Mouse (Mus musculus) heart, postnatal 0 days (tissue): ENCODE measurements around the gene BC048562. TPM values are rescaled to one million over a fixed set of nuclear protein-coding genes. Genes with fewer than 3 reads are reported as not detected.
A peak's percentile ranks its signal among the peaks of the same experiment; 100 is the strongest.

Experiments used
- ATAC-seq: fragments of 200-750 bp; cut with Nextera tagmentation; 2 replicates; pipeline ENCODE4 v1.8.0; 2017; ENCODE audit warnings: low read depth, moderate number of reproducible peaks, moderate library complexity; ENCODE audit not compliant: insufficient read depth
- DNase-seq: peaks from one replicate; pipeline ENCODE4 v3.0.0-alpha.2; 2016; ENCODE audit warnings: low spot score
- H3K27ac ChIP-seq: fragments of 300-500 bp; sonication (generic); 2 replicates; pipeline ENCODE4 v1.5.1; 2014; ENCODE audit warnings: low read depth, mild to moderate bottlenecking
- H3K27me3 ChIP-seq: fragments of 300-500 bp; sonication (generic); 2 replicates; pipeline ENCODE4 v1.6.1; 2014; ENCODE audit warnings: low read length, mixed read lengths; ENCODE audit not compliant: control insufficient read depth, insufficient read depth
- H3K36me3 ChIP-seq: fragments of 300-500 bp; sonication (generic); replicated peaks from 2 replicates; pipeline ENCODE4 v1.6.1; 2014; ENCODE audit warnings: low read length, mixed read lengths; ENCODE audit not compliant: control insufficient read depth, insufficient read depth
- H3K4me1 ChIP-seq: fragments of 300-500 bp; sonication (generic); 2 replicates; pipeline ENCODE4 v1.6.1; 2014; ENCODE audit warnings: antibody characterized with exemption; ENCODE audit not compliant: control insufficient read depth, insufficient read depth
- H3K4me2 ChIP-seq: fragments of 300-500 bp; sonication (generic); 2 replicates; pipeline ENCODE4 v1.6.1; 2014; ENCODE audit warnings: low read depth, mild to moderate bottlenecking, low read length, moderate library complexity
- H3K4me3 ChIP-seq: fragments of 300-500 bp; sonication (generic); 2 replicates; pipeline ENCODE4 v1.5.1; 2014; ENCODE audit warnings: low read depth, low read length
- H3K9ac ChIP-seq: fragments of 300-500 bp; sonication (generic); replicated peaks from 2 replicates; pipeline ENCODE4 v1.6.1; 2014; ENCODE audit warnings: low read depth, low read length, mixed read lengths
- H3K9me3 ChIP-seq: fragments of 300-500 bp; sonication (generic); replicated peaks from 2 replicates; pipeline ENCODE4 v1.6.1; 2016; ENCODE audit warnings: low read length; ENCODE audit not compliant: control insufficient read depth
- CTCF ChIP-seq: IDR thresholded peaks from 2 replicates; pipeline ENCODE4 v1.5.1; 2016; ENCODE audit warnings: antibody characterized with exemption, control low read depth, low read depth
- EP300 ChIP-seq: IDR thresholded peaks from 2 replicates; pipeline ENCODE4 v1.6.1; 2016; ENCODE audit warnings: antibody characterized with exemption, low read depth
- WGBS: fragments of 180-500 bp; shearing (Covaris S2); extraction: QIAGEN DNeasy Blood & Tissue Kit; methylation state at CpG from one replicate; pipeline ENCODE4 v1.1.7; 2014; 5-methylcytosine and 5-hydroxymethylcytosine counted together
- polyA plus RNA-seq: library from polyadenylated mRNA; unstranded; fragments of >200 nt; fragmentation: Nextera tagmentation; extraction: Ambion mirVana; gene quantifications from 2 replicates; pipeline ENCODE4 v1.2.1, GENCODE M21; 2015
- total RNA-seq: library from RNA; depleted of rRNA; stranded (reverse); fragments of >200 nt; gene quantifications from 2 replicates; pipeline ENCODE4 v1.2.3, GENCODE M21; 2014; ENCODE audit warnings: low replicate concordance

Gene BC048562
- total and polyA plus RNA-seq, 2 experiments from 2014 or later, result not detected

DNA sequence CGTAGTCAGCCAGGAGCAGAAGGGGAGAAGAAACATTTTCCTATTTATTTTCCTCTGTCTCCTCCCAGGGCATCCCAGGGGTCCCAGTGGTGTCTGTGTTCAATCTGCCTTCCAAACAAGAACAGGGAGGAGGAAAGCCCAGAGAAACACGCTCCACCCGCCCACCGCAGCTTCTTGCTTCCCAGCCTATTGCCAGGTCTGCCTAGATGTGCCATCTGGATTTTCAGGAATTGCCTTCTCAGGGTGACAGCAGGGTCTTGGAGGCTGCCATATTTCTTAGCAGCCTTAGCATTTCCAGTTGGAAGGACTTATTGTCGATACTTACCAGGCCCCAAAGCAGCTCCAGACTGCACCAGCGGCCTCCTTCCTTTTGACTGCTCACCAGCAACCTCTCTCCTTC lies 2.9 kb downstream of the BC048562 start:
- ATAC-seq (no peak), DNase-seq (no peak)
- no peak overlapping the region for H3K4me2 ChIP-seq
- H3K27ac ChIP-seq, result no peak overlapping the region
- TF ChIP-seq EP300 (no peak), CTCF (no peak)
- H3K9ac ChIP-seq, result no peak overlapping the region
- no peaks in the 10 kb centered on the region for H3K36me3 ChIP-seq
- no peaks in the 10 kb centered on the region for H3K27me3 ChIP-seq
- H3K4me3 ChIP-seq, result no peak overlapping the region
- 0 out of 2 replicates have a peak, but pooled peaks cover 3% of the 10 kb centered on the region for H3K9me3 ChIP-seq
- 87% methylated on average over 6 of the region's 6 CpGs for WGBS
- H3K4me1 ChIP-seq, result peaks cover 19% of the 10 kb centered on the region; the same call in 1 of the 2 replicates

DNA sequence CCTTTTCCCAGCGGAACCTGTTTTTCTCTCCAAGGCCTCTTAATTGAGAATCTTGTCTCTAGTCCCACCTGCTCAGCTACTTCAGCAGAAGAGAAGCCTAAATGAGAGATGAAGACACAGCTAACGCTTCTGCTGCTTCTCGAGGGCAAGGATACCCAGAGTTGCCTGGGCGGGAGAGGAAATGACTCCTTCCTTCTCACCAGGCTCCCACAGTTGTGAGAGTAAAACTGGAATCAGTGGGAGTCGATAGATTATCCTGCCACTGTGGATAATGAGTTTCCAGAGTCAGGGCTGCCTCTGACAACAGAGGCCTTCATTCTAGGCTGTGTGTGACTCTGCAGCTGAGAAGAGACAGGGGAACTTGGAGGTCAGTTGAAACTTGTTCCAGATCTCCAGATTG lies 4.2 kb downstream of the BC048562 start:
- no peak for DNase-seq
- peak overlapping the region; percentile 37; the same call in 1 of the 2 replicates for H3K27ac ChIP-seq
- 62% methylated on average over 5 of the region's 5 CpGs for WGBS

DNA sequence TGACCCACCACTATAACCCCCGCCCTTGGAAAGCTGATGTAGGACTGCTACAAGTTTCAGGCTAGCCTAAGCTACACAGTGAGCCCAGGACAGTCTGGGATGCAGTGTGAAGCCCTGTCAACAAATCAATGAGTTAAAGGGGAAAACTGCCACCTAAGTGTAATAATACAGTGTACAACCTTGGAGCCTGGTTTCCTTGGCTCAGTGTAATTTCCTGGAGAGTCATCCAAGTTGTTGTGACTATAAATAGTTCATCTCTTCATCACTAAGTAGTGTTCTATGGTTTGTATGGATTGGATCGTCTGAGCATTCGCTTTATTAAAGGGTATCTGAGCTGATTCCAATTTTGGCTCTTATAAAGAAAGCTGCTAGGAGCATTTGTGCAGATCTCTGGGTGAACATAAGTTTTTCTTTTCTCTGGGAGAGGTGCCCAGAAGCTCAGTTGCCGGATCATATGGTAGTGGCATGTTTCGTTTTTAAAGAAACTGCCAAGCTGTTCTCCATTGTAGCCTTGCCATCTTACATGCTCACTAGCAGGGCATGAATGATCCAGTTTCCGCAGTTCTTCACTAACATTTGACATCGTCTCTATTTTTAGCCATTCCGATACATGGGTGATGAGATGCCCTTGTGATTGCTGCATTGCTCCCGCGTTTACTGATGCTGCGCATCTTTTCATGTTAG lies 5.1 kb downstream of the BC048562 start:
- H3K9ac ChIP-seq, result no peak overlapping the region
- no peaks in the 10 kb centered on the region for H3K9me3 ChIP-seq
- TF ChIP-seq CTCF (no peak), EP300 (no peak)
- H3K4me3 ChIP-seq, result 0 out of 2 replicates have a peak overlapping the region, but pooled peaks have one; percentile 0
- ATAC-seq (peak; percentile 60), DNase-seq (peak; percentile 75)
- H3K4me2 ChIP-seq, result peak overlapping the region; percentile 37
- no peaks in the 10 kb centered on the region for H3K27me3 ChIP-seq
- H3K27ac ChIP-seq, result peak overlapping the region; percentile 37
- H3K36me3 ChIP-seq, result no peaks in the 10 kb centered on the region
- 34% methylated on average over 11 of the region's 11 CpGs for WGBS
- H3K4me1 ChIP-seq, result peaks cover 24% of the 10 kb centered on the region; the same call in 1 of the 2 replicates

More for the DNA sequence above, 4.2 kb downstream of the BC048562 start:
- no peaks in the 10 kb centered on the region for H3K36me3 ChIP-seq
- H3K27me3 ChIP-seq, result no peaks in the 10 kb centered on the region
- TF ChIP-seq CTCF (no peak), EP300 (no peak)
- H3K4me3 ChIP-seq, result no peak overlapping the region
- ATAC-seq, result no peak
- H3K4me2 ChIP-seq, result no peak overlapping the region
- no peak overlapping the region for H3K9ac ChIP-seq
- H3K9me3 ChIP-seq, result 0 out of 2 replicates have a peak, but pooled peaks cover 2% of the 10 kb centered on the region
- H3K4me1 ChIP-seq, result peaks cover 22% of the 10 kb centered on the region; the same call in 1 of the 2 replicates

DNA sequence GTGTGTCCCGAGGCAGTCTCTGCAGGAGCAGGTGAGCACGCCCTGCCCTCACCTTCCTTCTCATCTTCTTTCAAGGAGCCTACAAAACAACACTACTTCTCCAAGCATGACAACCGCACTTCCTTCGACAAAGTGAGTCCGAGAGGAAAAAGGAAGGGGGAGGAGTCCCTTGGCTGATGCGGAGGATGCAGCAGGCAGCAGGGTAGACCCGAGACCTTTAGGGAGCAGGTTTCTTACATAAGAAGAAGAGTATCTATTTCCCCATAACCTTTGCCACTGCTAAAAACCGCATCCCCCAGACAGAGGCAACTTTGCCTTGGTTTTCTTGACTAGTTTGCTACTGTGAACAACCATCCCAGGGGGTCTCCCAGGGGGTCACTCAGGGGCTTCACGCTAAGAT lies 8.8 kb downstream of the BC048562 start:
- Histone ChIP-seq H3K9me3 (no peaks in the 10 kb centered on the region), H3K36me3 (peaks cover 12% of the 10 kb centered on the region), H3K4me2 (no peak overlapping the region), H3K9ac (no peak overlapping the region), H3K4me3 (no peak overlapping the region), H3K4me1 (peaks cover 30% of the 10 kb centered on the region), H3K27me3 (no peaks in the 10 kb centered on the region), H3K27ac (no peak overlapping the region)
- WGBS, result 61% methylated on average over 9 of the region's 9 CpGs
- TF ChIP-seq EP300 (no peak), CTCF (no peak)
- no peak for DNase-seq
- ATAC-seq, result no peak

DNA sequence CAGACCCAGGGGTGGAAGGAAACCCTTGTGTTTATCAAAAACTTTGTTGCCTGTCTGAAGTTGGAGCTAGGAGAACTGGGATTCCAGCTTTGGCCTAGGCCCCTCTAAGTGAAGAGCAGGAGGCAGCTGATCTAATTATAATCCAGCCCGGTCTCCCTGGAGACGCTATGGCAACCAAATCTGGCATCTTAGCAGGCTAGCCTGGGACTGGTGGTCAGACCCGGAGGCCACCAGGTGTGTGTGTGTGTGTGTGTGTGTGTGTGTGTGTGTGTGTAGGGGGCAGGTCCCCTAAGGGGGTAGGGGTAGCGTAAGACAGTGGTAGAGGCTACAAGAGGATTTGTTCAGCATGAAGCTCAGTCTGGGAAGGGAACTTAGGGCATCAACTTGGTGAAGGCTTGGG lies 13.6 kb downstream of the BC048562 start:
- TF ChIP-seq CTCF (no peak), EP300 (no peak)
- ATAC-seq, result peak; percentile 39
- Histone ChIP-seq H3K27me3 (no peaks in the 10 kb centered on the region), H3K9me3 (no peaks in the 10 kb centered on the region), H3K9ac (peak overlapping the region; percentile 37), H3K4me3 (no peak overlapping the region), H3K4me1 (peaks cover 29% of the 10 kb centered on the region), H3K36me3 (peaks cover 12% of the 10 kb centered on the region), H3K27ac (peak overlapping the region; percentile 93), H3K4me2 (peak overlapping the region; percentile 42)
- 35% methylated on average over 4 of the region's 4 CpGs for WGBS
- DNase-seq, result peak; percentile 71
